Mouse (Mus musculus): ENCODE results near the gene Cdkal1.

DNA sequence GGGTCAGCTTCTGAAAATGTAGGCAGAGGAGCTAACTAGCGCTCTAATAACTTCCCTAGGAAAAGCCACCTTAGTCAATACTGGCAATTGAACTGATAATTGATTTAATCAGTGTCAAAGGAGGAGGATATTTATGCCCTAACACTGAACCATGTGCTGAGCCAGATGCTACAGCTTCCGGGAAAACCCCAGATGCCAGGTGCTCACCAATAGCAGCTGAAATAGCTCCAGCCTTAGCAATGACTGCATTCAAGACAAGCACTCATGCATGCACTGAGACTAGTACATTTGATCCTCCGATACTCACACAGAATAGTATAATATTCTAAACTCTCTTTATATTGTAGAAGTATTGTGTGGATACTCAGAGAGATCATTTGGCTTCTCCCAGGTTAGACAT, 368.8 kb downstream of the Cdkal1 start:
- TF ChIP-seq CTCF (IDR thresholded peaks at IDR 0.05; ENCODE audit: control insufficient read depth, insufficient read depth, low read length) (no peak), POLR2A (IDR thresholded peaks at IDR 0.05; ENCODE audit: borderline replicate concordance, control insufficient read depth, low read depth, low read length) (no peak)
